Mouse (Mus musculus) liver, postnatal 0 days (tissue): Measurements from ENCODE around the gene Plcg1. TPM values are rescaled to one million over a fixed set of nuclear protein-coding genes. Genes with fewer than 3 reads are reported as not detected.

Experiments used
- ATAC-seq: fragments of 200-750 bp; cut with Nextera tagmentation; 2 replicates; pipeline ENCODE4 v1.8.0; 2017; ENCODE audit warnings: mild to moderate bottlenecking, moderate library complexity
- DNase-seq: peaks from one replicate; pipeline ENCODE4 v3.0.0-alpha.2; 2016
- H3K27ac ChIP-seq: fragments of 300-500 bp; sonication (generic); 2 replicates; pipeline ENCODE4 v1.5.1; 2014; ENCODE audit warnings: antibody characterized with exemption, moderate library complexity, mild to moderate bottlenecking, low read depth
- H3K27me3 ChIP-seq: fragments of 300-500 bp; sonication (generic); 2 replicates; pipeline ENCODE4 v1.6.1; 2014; ENCODE audit warnings: low read length, control low read depth, mixed read lengths; ENCODE audit not compliant: insufficient read depth
- H3K36me3 ChIP-seq: fragments of 300-500 bp; sonication (generic); replicated peaks from 2 replicates; pipeline ENCODE4 v1.6.1; 2014; ENCODE audit warnings: mild to moderate bottlenecking, control low read depth, low read length, moderate library complexity, mixed read lengths; ENCODE audit not compliant: insufficient read depth
- H3K4me1 ChIP-seq: fragments of 300-500 bp; sonication (generic); 2 replicates; pipeline ENCODE4 v1.6.1; 2014; ENCODE audit warnings: antibody characterized with exemption, mild to moderate bottlenecking, control low read depth; ENCODE audit not compliant: insufficient read depth
- H3K4me2 ChIP-seq: fragments of 300-500 bp; sonication (generic); 2 replicates; pipeline ENCODE4 v1.6.1; 2014; ENCODE audit warnings: low read depth, mild to moderate bottlenecking, low read length, moderate library complexity, mixed read lengths
- H3K4me3 ChIP-seq: fragments of 300-500 bp; sonication (generic); 2 replicates; pipeline ENCODE4 v1.5.1; 2014; ENCODE audit warnings: low read depth, low read length
- H3K9ac ChIP-seq: fragments of 300-500 bp; sonication (generic); replicated peaks from 2 replicates; pipeline ENCODE4 v1.6.1; 2014; ENCODE audit warnings: mild to moderate bottlenecking, moderate library complexity
- H3K9me3 ChIP-seq: fragments of 300-500 bp; sonication (generic); 2 replicates; pipeline ENCODE4 v1.6.1; 2016; ENCODE audit warnings: mild to moderate bottlenecking, control low read depth, low read length, mixed read lengths
- CTCF ChIP-seq: sonication (generic); IDR thresholded peaks from 2 replicates; pipeline ENCODE4 v1.5.1; 2016; ENCODE audit warnings: antibody characterized with exemption, low read depth
- EP300 ChIP-seq: IDR thresholded peaks from 2 replicates; pipeline ENCODE4 v1.6.1; 2016; ENCODE audit warnings: antibody characterized with exemption, low read depth, mild to moderate bottlenecking
- WGBS: fragments of 180-500 bp; shearing (Covaris S2); extraction: QIAGEN DNeasy Blood & Tissue Kit; methylation state at CpG from one replicate; pipeline ENCODE4 v1.1.7; 2014; ENCODE audit not compliant: insufficient replicate concordance; 5-methylcytosine and 5-hydroxymethylcytosine counted together
- polyA plus RNA-seq: library from polyadenylated mRNA; unstranded; fragments of >200 nt; fragmentation: Nextera tagmentation; extraction: Ambion mirVana; gene quantifications from 2 replicates; pipeline ENCODE4 v1.2.1, GENCODE M21; 2015

Plcg1 gene
- 5.0 and 6.6 TPM in 2 replicates for polyA plus RNA-seq

- Histone ChIP-seq H3K4me1 (peaks cover 45% of the 10 kb centered on the region), H3K4me2 (peak within 1 kb of the TSS; percentile 96), H3K27me3 (peaks cover 11% of the 10 kb centered on the region; the same call in 1 of the 2 replicates), H3K9me3 (no peaks in the 10 kb centered on the region), H3K4me3 (peak within 1 kb of the TSS; percentile 86), H3K9ac (peak within 1 kb of the TSS; percentile 79), H3K27ac (peak within 1 kb of the TSS; percentile 83), H3K36me3 (no peaks in the 10 kb centered on the region)
- DNase-seq (peak; percentile 95), ATAC-seq (peak; percentile 93)
- TF ChIP-seq CTCF, result no peak
- no peak for TF ChIP-seq EP300
- WGBS, result 6% methylated on average over 67 of the region's 99 CpGs
Measured at GRCm38 (mm10) chr2:160731117-160731838, at the start of gene Plcg1. Plcg1 (plus strand) TSS chr2:160731300.

- Histone ChIP-seq H3K9me3 (no peaks in the 10 kb centered on the region), H3K36me3 (peaks cover 69% of the 10 kb centered on the region), H3K4me3 (no peak overlapping the region), H3K27me3 (no peaks in the 10 kb centered on the region), H3K9ac (no peak overlapping the region), H3K4me1 (0 out of 2 replicates have a peak, but pooled peaks cover 3% of the 10 kb centered on the region), H3K4me2 (no peak overlapping the region), H3K27ac (no peak overlapping the region)
- no peak for DNase-seq
- ATAC-seq, result peak; percentile 45; the same call in 1 of the 2 replicates
- TF ChIP-seq CTCF (no peak), EP300 (0 out of 2 replicates have a peak, but pooled peaks have one; percentile 12)
- 39% methylated on average over 5 of the region's 5 CpGs for WGBS
Measured at GRCm38 (mm10) chr2:160700271-160700670, 30.8 kb upstream of the Plcg1 start.

GRCm38 (mm10) chr2:160701603-160702002 is 29.5 kb upstream of the Plcg1 start:
- 60% methylated on average over 3 of the region's 3 CpGs for WGBS
- TF ChIP-seq EP300, result no peak
- no peak for TF ChIP-seq CTCF
- H3K9me3 ChIP-seq, result no peaks in the 10 kb centered on the region
- ATAC-seq (no peak), DNase-seq (no peak)
- H3K4me2 ChIP-seq, result no peak overlapping the region
- 0 out of 2 replicates have a peak, but pooled peaks cover 3% of the 10 kb centered on the region for H3K4me1 ChIP-seq
- H3K36me3 ChIP-seq, result peaks cover 79% of the 10 kb centered on the region
- no peak overlapping the region for H3K9ac ChIP-seq
- H3K4me3 ChIP-seq, result no peak overlapping the region
- H3K27ac ChIP-seq, result no peak overlapping the region
- H3K27me3 ChIP-seq, result no peaks in the 10 kb centered on the region

GRCm38 (mm10) chr2:160702824-160703223 is 28.3 kb upstream of the Plcg1 start:
- Histone ChIP-seq H3K36me3 (peaks cover 83% of the 10 kb centered on the region), H3K27me3 (no peaks in the 10 kb centered on the region), H3K4me1 (0 out of 2 replicates have a peak, but pooled peaks cover 3% of the 10 kb centered on the region), H3K27ac (no peak overlapping the region), H3K9ac (no peak overlapping the region), H3K4me2 (no peak overlapping the region), H3K4me3 (no peak overlapping the region), H3K9me3 (no peaks in the 10 kb centered on the region)
- TF ChIP-seq EP300 (no peak), CTCF (no peak)
- ATAC-seq (no peak), DNase-seq (no peak)

- Histone ChIP-seq H3K36me3 (peaks cover 83% of the 10 kb centered on the region), H3K4me3 (no peak overlapping the region), H3K4me1 (no peaks in the 10 kb centered on the region), H3K9me3 (no peaks in the 10 kb centered on the region), H3K9ac (no peak overlapping the region), H3K27me3 (no peaks in the 10 kb centered on the region), H3K27ac (no peak overlapping the region), H3K4me2 (no peak overlapping the region)
- DNase-seq, result no peak
- TF ChIP-seq EP300 (no peak), CTCF (no peak)
- no peak for ATAC-seq
- 74% methylated on average over 3 of the region's 3 CpGs for WGBS
Measured at GRCm38 (mm10) chr2:160707673-160708072, 23.4 kb upstream of the Plcg1 start.

GRCm38 (mm10) chr2:160715463-160716030 is 15.6 kb upstream of the Plcg1 start:
- no peak for ATAC-seq
- TF ChIP-seq EP300 (no peak), CTCF (no peak)
- Histone ChIP-seq H3K4me3 (no peak overlapping the region), H3K36me3 (peaks cover 90% of the 10 kb centered on the region), H3K27me3 (no peaks in the 10 kb centered on the region), H3K4me1 (no peaks in the 10 kb centered on the region; the same call in 1 of the 2 replicates), H3K9ac (no peak overlapping the region), H3K9me3 (no peaks in the 10 kb centered on the region), H3K27ac (no peak overlapping the region), H3K4me2 (no peak overlapping the region)
- WGBS, result 90% methylated on average over 4 of the region's 4 CpGs
- DNase-seq, result no peak
